Mouse (Mus musculus): ENCODE measurements around the gene Rel.
"Not testable (repeated sequence)": the region's sequence is repeated elsewhere in the genome, so short reads cannot be mapped to it uniquely, and the experiment has no call there.

The Rel gene

GRCm38 (mm10) chr11:23770760-23771506, at the start of gene Rel:
Gene Rel, minus strand, starts transcription at chr11:23770970.
- peak; percentile 95 for DNase-seq (ENCODE audit: low read depth, low spot score)

GRCm38 (mm10) chr11:23818745-23819144, 48.0 kb upstream of the Rel start:
- peak; percentile 60 for DNase-seq (ENCODE audit: low read depth, low spot score)

- no peak for DNase-seq (ENCODE audit: low read depth, low spot score)
Observed at GRCm38 (mm10) chr11:23810741-23811140, 40.0 kb upstream of the Rel start.

- no peak for DNase-seq (ENCODE audit: low read depth, low spot score)
Observed at GRCm38 (mm10) chr11:23805716-23806115, 34.9 kb upstream of the Rel start.

- DNase-seq (ENCODE audit: low read depth, low spot score) = no peak
Observed at GRCm38 (mm10) chr11:23803136-23803535, 32.4 kb upstream of the Rel start.

GRCm38 (mm10) chr11:23802256-23802655, 31.5 kb upstream of the Rel start:
- no peak for DNase-seq (ENCODE audit: low read depth, low spot score)

GRCm38 (mm10) chr11:23801851-23802250, 31.1 kb upstream of the Rel start:
- peak; percentile 39 for DNase-seq (ENCODE audit: low read depth, low spot score)

- not testable (repeated sequence) for DNase-seq (ENCODE audit: low read depth, low spot score)
Observed at GRCm38 (mm10) chr11:23783677-23784076, 12.9 kb upstream of the Rel start.

- DNase-seq (ENCODE audit: low read depth, low spot score) = no peak
Observed at GRCm38 (mm10) chr11:23783085-23783484, 12.3 kb upstream of the Rel start.

GRCm38 (mm10) chr11:23782038-23782437, 11.3 kb upstream of the Rel start:
- peak; percentile 67 for DNase-seq (ENCODE audit: low read depth, low spot score)

- DNase-seq (ENCODE audit: low read depth, low spot score) = peak; percentile 55
Observed at GRCm38 (mm10) chr11:23778787-23779201, 8.0 kb upstream of the Rel start.

- DNase-seq (ENCODE audit: low read depth, low spot score) = peak; percentile 13
Observed at GRCm38 (mm10) chr11:23772471-23772870, 1.7 kb upstream of the Rel start.

- no peak for DNase-seq (ENCODE audit: low read depth, low spot score)
Observed at GRCm38 (mm10) chr11:23771507-23772097, 832 bp upstream of the Rel start.

GRCm38 (mm10) chr11:23770510-23770759, 335 bp downstream of the Rel start:
- DNase-seq (ENCODE audit: low read depth, low spot score) = no peak

GRCm38 (mm10) chr11:23769686-23770509, 872 bp downstream of the Rel start:
- DNase-seq (ENCODE audit: low read depth, low spot score) = peak; percentile 72

- DNase-seq (ENCODE audit: low read depth, low spot score) = no peak
Observed at GRCm38 (mm10) chr11:23769033-23769432, 1.7 kb downstream of the Rel start.

- no peak for DNase-seq (ENCODE audit: low read depth, low spot score)
Observed at GRCm38 (mm10) chr11:23767928-23768327, 2.8 kb downstream of the Rel start.

- not testable (repeated sequence) for DNase-seq (ENCODE audit: low read depth, low spot score)
Observed at GRCm38 (mm10) chr11:23767369-23767768, 3.4 kb downstream of the Rel start.

- DNase-seq (ENCODE audit: low read depth, low spot score) = no peak
Observed at GRCm38 (mm10) chr11:23762635-23763034, 8.1 kb downstream of the Rel start.

GRCm38 (mm10) chr11:23758218-23758617, 12.6 kb downstream of the Rel start:
- DNase-seq (ENCODE audit: low read depth, low spot score) = no peak

GRCm38 (mm10) chr11:23754329-23754728, 16.4 kb downstream of the Rel start:
- DNase-seq (ENCODE audit: low read depth, low spot score) = peak; percentile 78

- no peak for DNase-seq (ENCODE audit: low read depth, low spot score)
Observed at GRCm38 (mm10) chr11:23753136-23753710, 17.5 kb downstream of the Rel start.
